Mouse (Mus musculus): ENCODE results near the gene Cdk15.

Gene Cdk15

DNA sequence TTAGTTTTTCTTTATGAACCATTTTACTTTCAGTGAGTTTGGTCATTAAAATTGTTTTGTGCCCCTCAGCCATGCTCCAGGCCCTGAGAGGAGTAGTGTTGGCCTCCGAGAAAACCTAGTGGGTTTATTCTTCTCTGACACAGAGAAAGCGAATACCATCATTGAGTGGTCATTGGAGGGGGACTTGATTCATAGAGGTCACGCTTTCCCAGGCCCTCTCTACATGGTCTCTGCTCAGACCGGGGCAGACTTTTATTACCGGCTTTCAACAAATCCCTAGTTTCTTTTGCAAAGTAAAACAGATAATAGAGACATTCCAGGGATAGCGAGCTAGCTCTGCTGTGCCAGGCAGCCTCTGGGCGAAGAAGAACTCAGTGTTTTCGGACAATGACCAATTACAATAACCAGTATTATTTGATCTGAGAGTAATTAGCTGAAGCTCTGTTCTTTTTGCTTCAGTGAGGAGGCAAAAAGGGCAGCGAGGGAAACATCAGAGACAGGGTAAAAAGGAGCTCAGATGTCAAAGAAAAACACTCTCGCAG, 70.2 kb downstream of the Cdk15 start:
- DNase-seq (ENCODE audit: low spot score), result no peak

- no peak for DNase-seq (ENCODE audit: low spot score)
Measured at GRCm38 (mm10) chr1:59332737-59333385, 76.2 kb downstream of the Cdk15 start.

DNA sequence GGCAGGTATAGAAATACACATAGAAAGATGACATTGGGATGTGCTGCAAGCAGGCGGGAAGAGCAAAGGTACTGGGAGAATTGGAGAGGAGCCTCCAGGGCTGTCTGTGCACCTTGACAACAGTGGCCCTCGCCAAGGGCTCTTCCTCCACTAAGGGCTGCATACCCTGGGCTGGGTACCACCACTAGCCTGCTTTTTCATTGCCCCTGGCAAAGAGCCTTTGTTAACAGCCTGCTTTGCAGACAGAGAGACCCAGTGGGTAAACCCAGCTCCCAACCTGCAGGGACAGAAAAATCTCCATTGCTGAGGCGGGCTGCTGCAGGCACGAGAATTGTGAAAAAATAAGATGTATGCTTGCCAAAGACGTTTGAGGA, 76.7 kb downstream of the Cdk15 start:
- DNase-seq (ENCODE audit: low spot score), result no peak

DNA sequence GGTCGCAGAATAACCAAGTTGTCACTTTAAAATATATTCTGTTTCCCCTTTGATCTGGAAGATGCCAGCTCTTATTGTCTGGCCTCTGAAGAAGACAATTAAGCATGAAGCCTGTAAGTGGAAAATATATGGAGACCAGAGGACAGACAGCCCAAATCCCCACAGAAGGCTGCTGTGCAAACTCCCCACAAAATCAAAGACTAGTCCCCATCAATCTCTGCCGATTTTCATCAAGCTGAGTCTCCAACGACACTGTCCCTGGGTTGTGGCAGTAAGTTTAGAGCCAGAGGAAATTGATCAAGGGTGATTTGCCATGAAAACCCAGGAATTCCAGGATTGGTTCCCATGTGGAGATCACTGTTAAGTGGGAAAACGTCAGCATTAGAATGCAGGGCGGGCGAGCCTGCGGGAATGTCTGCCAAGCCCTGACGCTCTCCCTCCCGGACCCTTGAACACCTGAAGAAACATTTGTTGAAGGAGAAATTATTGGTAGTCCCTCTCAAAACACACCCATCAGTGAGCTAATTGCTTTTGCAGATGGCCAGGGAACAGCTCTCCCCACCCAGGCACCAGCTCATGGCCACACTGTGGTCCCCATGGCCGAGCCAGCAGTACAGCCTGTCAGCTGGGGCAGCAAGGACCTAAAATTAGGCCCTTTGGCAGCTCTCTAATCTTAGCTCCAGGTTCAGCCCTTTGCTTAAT, 77.3 kb downstream of the Cdk15 start:
- no peak for DNase-seq (ENCODE audit: low spot score)

DNA sequence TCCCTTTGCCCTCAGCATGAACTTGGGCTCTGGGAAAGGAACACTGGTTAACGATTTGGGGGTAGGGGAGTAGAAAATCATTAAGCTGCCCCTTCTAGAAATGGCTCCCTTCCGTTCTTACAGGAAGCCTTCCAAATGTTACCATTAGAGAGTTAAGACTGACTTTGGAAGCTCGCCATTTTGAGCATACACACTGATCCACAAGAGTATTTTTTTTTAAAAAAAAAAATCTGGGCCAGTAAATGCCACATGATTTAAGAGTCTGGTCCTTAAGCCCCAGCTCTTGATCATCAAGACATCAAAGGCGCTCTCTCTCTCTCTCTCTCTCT, 77.8 kb downstream of the Cdk15 start:
- no peak for DNase-seq (ENCODE audit: low spot score)

GRCm38 (mm10) chr1:59336256-59336655, 79.5 kb downstream of the Cdk15 start:
- DNase-seq (ENCODE audit: low spot score), result no peak

- DNase-seq (ENCODE audit: low spot score), result no peak
Measured at GRCm38 (mm10) chr1:59340814-59341588, 84.3 kb downstream of the Cdk15 start.

DNA sequence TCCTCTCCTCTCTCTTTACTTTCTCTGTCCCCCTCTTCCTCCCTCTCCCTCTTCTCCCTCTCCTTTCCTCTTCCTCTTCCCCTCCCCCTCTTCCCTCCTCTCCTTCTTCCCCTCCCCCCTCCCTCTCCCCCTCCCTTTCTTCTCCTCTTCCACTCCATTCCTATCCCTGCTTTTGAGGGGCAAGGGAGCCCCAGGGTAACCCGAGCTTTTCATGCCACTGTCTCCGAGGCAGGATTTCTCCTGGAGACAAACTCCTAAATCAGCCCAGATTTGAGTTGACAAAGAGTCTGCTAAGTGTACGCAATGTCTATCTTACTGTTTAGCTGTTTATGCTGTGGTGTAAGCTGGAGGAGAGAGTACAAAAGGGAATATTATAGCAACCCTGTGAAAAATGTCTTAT, 85.0 kb downstream of the Cdk15 start:
- no peak for DNase-seq (ENCODE audit: low spot score)

GRCm38 (mm10) chr1:59342146-59342545, 85.4 kb downstream of the Cdk15 start:
- DNase-seq (ENCODE audit: low spot score), result no peak

DNA sequence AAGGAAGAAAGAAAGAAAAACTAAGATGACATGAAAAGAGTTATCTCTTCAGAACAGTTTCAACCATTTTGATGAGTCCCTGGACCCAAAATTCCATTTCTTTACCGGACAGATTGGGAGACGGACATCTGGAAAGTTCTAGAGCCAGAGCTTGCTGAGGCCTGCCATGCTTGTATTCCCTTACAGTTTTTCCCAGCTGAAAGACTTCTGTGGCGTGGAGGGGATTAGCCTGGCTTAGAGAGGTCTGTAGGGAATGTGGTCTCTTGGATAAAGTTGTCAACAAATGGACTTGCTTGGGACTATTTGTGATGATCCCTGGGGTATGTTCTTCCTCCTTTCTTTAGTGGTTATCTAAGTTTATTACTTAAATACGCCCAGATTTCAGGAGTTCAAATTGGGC, 96.0 kb downstream of the Cdk15 start:
- DNase-seq (ENCODE audit: low spot score), result no peak

DNA sequence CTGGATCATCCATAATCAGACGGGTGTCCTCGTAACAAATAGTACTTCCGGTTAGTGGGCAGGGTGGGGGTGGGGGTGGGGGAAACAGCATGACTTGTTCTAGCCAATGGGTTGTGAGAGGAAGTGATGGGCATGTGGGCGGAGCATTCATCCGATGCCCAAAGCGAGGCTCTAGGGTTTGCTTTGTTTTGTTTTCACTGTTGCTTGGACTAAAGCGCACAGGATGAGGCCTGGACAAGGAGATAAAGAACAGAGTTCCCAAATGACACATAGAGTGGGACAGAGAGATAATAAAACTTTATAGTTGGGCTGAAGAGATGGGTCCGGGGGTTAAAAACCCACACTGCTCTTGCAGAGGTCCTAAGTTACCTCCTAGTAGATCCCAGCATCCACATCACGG, 98.7 kb downstream of the Cdk15 start:
- no peak for DNase-seq (ENCODE audit: low spot score)

- DNase-seq (ENCODE audit: low spot score), result no peak
Measured at GRCm38 (mm10) chr1:59359136-59359535, 102.4 kb downstream of the Cdk15 start.

- DNase-seq (ENCODE audit: low spot score), result no peak
Measured at GRCm38 (mm10) chr1:59360834-59361233, 104.1 kb downstream of the Cdk15 start.

DNA sequence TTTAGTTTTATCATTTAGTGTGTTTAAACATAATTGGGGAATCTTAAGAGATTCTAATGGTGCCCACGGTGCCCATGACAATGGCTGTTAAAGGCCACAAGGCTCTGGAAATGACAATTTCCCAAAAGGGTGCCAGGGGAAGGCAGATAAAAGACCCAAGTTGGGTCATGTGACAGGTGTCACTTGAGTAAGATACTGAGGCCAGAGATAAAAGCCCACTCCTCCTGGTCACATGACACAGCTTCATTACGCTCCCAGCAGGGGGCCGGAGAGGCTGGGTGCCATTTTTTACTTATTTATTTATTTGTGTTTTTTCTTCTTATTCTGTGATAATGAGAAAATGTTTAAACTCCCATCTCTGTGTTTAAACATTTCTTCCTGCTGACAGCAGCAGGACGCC, 104.8 kb downstream of the Cdk15 start:
- DNase-seq (ENCODE audit: low spot score), result no peak

GRCm38 (mm10) chr1:59361966-59362365, 105.3 kb downstream of the Cdk15 start:
- DNase-seq (ENCODE audit: low spot score), result no peak

- DNase-seq (ENCODE audit: low spot score), result no peak
Measured at GRCm38 (mm10) chr1:59364463-59365040, 107.8 kb downstream of the Cdk15 start.

GRCm38 (mm10) chr1:59367928-59368648, 111.4 kb downstream of the Cdk15 start:
- DNase-seq (ENCODE audit: low spot score), result no peak

DNA sequence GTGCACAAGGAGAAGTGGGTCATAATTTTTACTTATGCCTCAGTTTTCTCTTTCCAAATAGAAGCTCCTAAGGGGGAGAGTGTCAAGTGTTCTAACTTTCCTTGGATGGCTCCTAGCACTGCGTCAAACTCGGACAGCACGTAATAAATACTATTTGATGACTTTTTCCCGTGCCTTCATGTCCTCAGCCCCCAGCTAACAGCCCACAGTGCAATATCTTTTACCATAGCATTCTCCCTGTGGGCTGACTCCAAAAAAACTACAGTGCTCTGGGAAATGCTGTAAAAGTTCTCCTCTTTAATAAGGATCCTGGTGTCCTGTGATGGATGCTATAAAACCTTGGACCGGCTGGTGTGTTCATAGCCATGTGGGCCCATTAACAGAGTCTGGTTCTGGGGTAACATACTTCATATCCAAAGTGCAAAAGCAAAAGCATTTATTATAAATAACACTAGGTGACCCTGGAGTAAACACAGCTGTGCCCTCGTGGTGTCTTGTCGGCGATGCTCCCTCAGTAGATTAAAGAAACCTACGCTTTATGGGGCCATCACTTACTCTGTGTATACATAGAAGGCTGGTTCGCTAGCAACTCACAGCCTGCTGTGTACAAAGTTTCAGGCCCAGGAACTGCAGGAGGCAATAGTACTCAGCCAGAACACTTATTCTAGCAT, 112.1 kb downstream of the Cdk15 start:
- DNase-seq (ENCODE audit: low spot score), result no peak

- no peak for DNase-seq (ENCODE audit: low spot score)
Measured at GRCm38 (mm10) chr1:59369320-59369685, 112.6 kb downstream of the Cdk15 start.

GRCm38 (mm10) chr1:59370355-59370950, 113.7 kb downstream of the Cdk15 start:
- DNase-seq (ENCODE audit: low spot score), result no peak

GRCm38 (mm10) chr1:59376021-59376548, 119.4 kb downstream of the Cdk15 start:
- DNase-seq (ENCODE audit: low spot score), result no peak
